Mouse (Mus musculus) heart, postnatal 4 days (tissue): ENCODE measurements around the gene Arpc4. TPM values are rescaled to one million over a fixed set of nuclear protein-coding genes. Genes with fewer than 3 reads are reported as not detected.

Source experiments
- microRNA-seq, 2 experiments: library from miRNA; unstranded; fragments of <30 nt; microRNA quantifications; one replicate each; pipeline ENCODE4 v1.2.0; 2021 to 2022
- total RNA-seq, 2 experiments: library from RNA; stranded (reverse); gene quantifications; 2 replicates each; pipeline ENCODE4 v1.2.3; 2021

The Arpc4 gene
- total RNA-seq, 2 experiments from 2014 or later, result 142 to 143 TPM

Small RNA genes lying within 50 kb of the gene (microRNA-seq; reads per million reads assigned to microRNA genes)
- gene Gm24387, result 0 reads per million in 2 experiments

Other genes with a start within 250 kb of the Arpc4 start
- under 1 TPM; 0.50 to 0.61 TPM for gene Lhfpl4, start 182.7 kb upstream of the Arpc4 start, total RNA-seq
- 10 to 100 TPM; 12.2 to 12.8 TPM for gene Mtmr14, start 140.3 kb upstream of the Arpc4 start, total RNA-seq
- not detected for gene Cpne9, start 95.8 kb upstream of the Arpc4 start, total RNA-seq
- gene Brpf1, start 71.0 kb upstream of the Arpc4 start, total RNA-seq, result 10 to 100 TPM; 21.8 to 23.8 TPM
- 1 to 10 TPM; 5.2 to 6.2 TPM for gene Ogg1, start 51.1 kb upstream of the Arpc4 start, total RNA-seq
- 10 to 100 TPM; 73.5 to 73.7 TPM for gene Camk1, start 34.1 kb upstream of the Arpc4 start, total RNA-seq
- gene Tada3, start 232 bp upstream of the Arpc4 start, total RNA-seq, result 10 to 100 TPM; 23.8 to 26.0 TPM
- 1 to 10 TPM; 1.7 to 2.7 TPM for gene Ttll3, start 11.1 kb downstream of the Arpc4 start, total RNA-seq
- 1 to 10 TPM; 7.1 to 7.9 TPM for gene Rpusd3, start 41.2 kb downstream of the Arpc4 start, total RNA-seq
- 1 to 10 TPM; 1.8 to 2.3 TPM for gene Cidec, start 57.6 kb downstream of the Arpc4 start, total RNA-seq
- gene Jagn1, start 64.5 kb downstream of the Arpc4 start, total RNA-seq, result 10 to 100 TPM; 28.3 to 34.7 TPM
- gene Il17re, start 80.4 kb downstream of the Arpc4 start, total RNA-seq, result 1 to 10 TPM; 1.1 to 1.3 TPM
- 10 to 100 TPM in 1 of 2 experiments, 1 to 10 TPM in 1; 7.9 to 10.2 TPM for gene Il17rc, start 93.3 kb downstream of the Arpc4 start, total RNA-seq
- gene Creld1, start 105.2 kb downstream of the Arpc4 start, total RNA-seq, result 10 to 100 TPM; 34.6 to 41.5 TPM
- not detected for gene Prrt3, start 123.8 kb downstream of the Arpc4 start, total RNA-seq
- gene Emc3, start 153.5 kb downstream of the Arpc4 start, total RNA-seq, result 10 to 100 TPM; 61.9 to 63.6 TPM
- 10 to 100 TPM in 1 of 2 experiments, 1 to 10 TPM in 1; 7.9 to 10.2 TPM for gene Fancd2, start 153.6 kb downstream of the Arpc4 start, total RNA-seq
- gene Fancd2os, start 222.6 kb downstream of the Arpc4 start, total RNA-seq, result not detected
- 100 to 1,000 TPM; 101 to 102 TPM for gene Brk1, start 226.7 kb downstream of the Arpc4 start, total RNA-seq
- 10 to 100 TPM; 13.6 to 18.6 TPM for gene Vhl, start 245.8 kb downstream of the Arpc4 start, total RNA-seq